Mouse (Mus musculus) midbrain, embryonic 14.5 days (tissue): ENCODE results near the gene Mpv17l2. TPM values are rescaled to one million over a fixed set of nuclear protein-coding genes. Genes with fewer than 3 reads are reported as not detected.

Experiments used
- ATAC-seq: fragments of 200-750 bp; cut with Nextera tagmentation; 2 replicates; pipeline ENCODE4 v1.8.0; 2017; ENCODE audit warnings: moderate number of reproducible peaks, moderate library complexity; ENCODE audit not compliant: low FRiP score, low TSS enrichment
- DNase-seq: peaks from one replicate; pipeline ENCODE4 v3.0.0-alpha.2; 2015
- H3K27ac ChIP-seq: fragments of 300-500 bp; sonication (generic); replicated peaks from 2 replicates; pipeline ENCODE4 v1.5.1; 2014; ENCODE audit warnings: mild to moderate bottlenecking, low read depth, low read length, moderate library complexity
- H3K27me3 ChIP-seq: fragments of 300-500 bp; sonication (generic); 2 replicates; pipeline ENCODE4 v1.6.1; 2014; ENCODE audit warnings: low read length, control low read depth, mixed read lengths; ENCODE audit not compliant: control insufficient read depth, insufficient read depth
- H3K36me3 ChIP-seq: fragments of 300-500 bp; sonication (generic); 2 replicates; pipeline ENCODE4 v1.6.1; 2014; ENCODE audit warnings: low read length, control low read depth; ENCODE audit not compliant: control insufficient read depth, insufficient read depth
- H3K4me1 ChIP-seq: fragments of 300-500 bp; sonication (generic); 2 replicates; pipeline ENCODE4 v1.6.1; 2014; ENCODE audit warnings: mild to moderate bottlenecking, antibody characterized with exemption, low read length, control low read depth; ENCODE audit not compliant: control insufficient read depth, insufficient read depth
- H3K4me2 ChIP-seq: fragments of 300-500 bp; sonication (generic); 2 replicates; pipeline ENCODE4 v1.6.1; 2014; ENCODE audit warnings: mild to moderate bottlenecking, low read length, moderate library complexity
- H3K4me3 ChIP-seq: fragments of 300-500 bp; sonication (generic); replicated peaks from 2 replicates; pipeline ENCODE4 v1.5.1; 2014; ENCODE audit warnings: low read depth, low read length
- H3K9ac ChIP-seq: fragments of 300-500 bp; sonication (generic); replicated peaks from 2 replicates; pipeline ENCODE4 v1.6.1; 2014; ENCODE audit warnings: mild to moderate bottlenecking, low read length, moderate library complexity
- H3K9me3 ChIP-seq: fragments of 300-500 bp; sonication (generic); 2 replicates; pipeline ENCODE4 v1.6.1; 2016; ENCODE audit warnings: low read length, control low read depth, mixed read lengths; ENCODE audit not compliant: control insufficient read depth
- WGBS: fragments of 180-500 bp; shearing (Covaris S2); extraction: QIAGEN DNeasy Blood & Tissue Kit; methylation state at CpG from one replicate; pipeline ENCODE4 v1.1.7; 2014; 5-methylcytosine and 5-hydroxymethylcytosine counted together
- polyA plus RNA-seq: library from polyadenylated mRNA; unstranded; fragments of >200 nt; fragmentation: Nextera tagmentation; extraction: Ambion mirVana; gene quantifications from 2 replicates; pipeline ENCODE4 v1.2.1, GENCODE M21; 2014

Mpv17l2 gene
- polyA plus RNA-seq, 1 experiment from 2014 or later = 37.1 TPM

GRCm38 (mm10) chr8:70802786-70803510 is 42.2 kb upstream of the Mpv17l2 start:
- Histone ChIP-seq H3K4me2 (no peak overlapping the region), H3K4me3 (no peak overlapping the region), H3K27ac (no peak overlapping the region), H3K9me3 (no peaks in the 10 kb centered on the region), H3K9ac (no peak overlapping the region), H3K36me3 (no peaks in the 10 kb centered on the region), H3K27me3 (peaks cover 45% of the 10 kb centered on the region), H3K4me1 (peaks cover 16% of the 10 kb centered on the region)
- 80% methylated on average over 11 of the region's 11 CpGs for WGBS
- DNase-seq (no peak), ATAC-seq (no peak)

- ATAC-seq (no peak), DNase-seq (no peak)
- WGBS = 79% methylated on average over 1 of the region's 1 CpGs
- Histone ChIP-seq H3K9ac (no peak overlapping the region), H3K27me3 (peaks cover 45% of the 10 kb centered on the region), H3K4me3 (no peak overlapping the region), H3K36me3 (no peaks in the 10 kb centered on the region), H3K9me3 (no peaks in the 10 kb centered on the region), H3K27ac (no peak overlapping the region), H3K4me1 (peaks cover 20% of the 10 kb centered on the region), H3K4me2 (no peak overlapping the region)
These were observed 41.1 kb upstream of the Mpv17l2 start for GRCm38 (mm10) chr8:70801830-70802229.

- DNase-seq (no peak), ATAC-seq (no peak)
- H3K9me3 ChIP-seq = no peaks in the 10 kb centered on the region
- H3K36me3 ChIP-seq = no peaks in the 10 kb centered on the region
- no peak overlapping the region for H3K4me2 ChIP-seq
- H3K27ac ChIP-seq = no peak overlapping the region
- peaks cover 24% of the 10 kb centered on the region for H3K4me1 ChIP-seq
- H3K9ac ChIP-seq = no peak overlapping the region
- 35% methylated on average over 15 of the region's 15 CpGs for WGBS
- H3K27me3 ChIP-seq = peaks cover 45% of the 10 kb centered on the region
- H3K4me3 ChIP-seq = no peak overlapping the region
These were observed 40.4 kb upstream of the Mpv17l2 start for GRCm38 (mm10) chr8:70801156-70801555.

GRCm38 (mm10) chr8:70800648-70801047 is 39.9 kb upstream of the Mpv17l2 start:
- DNase-seq (no peak), ATAC-seq (no peak)
- peaks cover 24% of the 10 kb centered on the region for H3K4me1 ChIP-seq
- no peak overlapping the region for H3K4me2 ChIP-seq
- H3K9me3 ChIP-seq = no peaks in the 10 kb centered on the region
- no peak overlapping the region for H3K4me3 ChIP-seq
- H3K27me3 ChIP-seq = peaks cover 42% of the 10 kb centered on the region
- H3K36me3 ChIP-seq = no peaks in the 10 kb centered on the region
- no peak overlapping the region for H3K27ac ChIP-seq
- no peak overlapping the region for H3K9ac ChIP-seq
- 46% methylated on average over 10 of the region's 10 CpGs for WGBS

- H3K36me3 ChIP-seq = no peaks in the 10 kb centered on the region
- no peak overlapping the region for H3K27ac ChIP-seq
- ATAC-seq (no peak), DNase-seq (peak; percentile 45)
- no peaks in the 10 kb centered on the region for H3K9me3 ChIP-seq
- 11% methylated on average over 15 of the region's 15 CpGs for WGBS
- peak overlapping the region; percentile 49 for H3K4me3 ChIP-seq
- peaks cover 16% of the 10 kb centered on the region for H3K4me1 ChIP-seq
- H3K4me2 ChIP-seq = peak overlapping the region; percentile 89
- H3K9ac ChIP-seq = peak overlapping the region; percentile 62; the same call in 1 of the 2 replicates
- peaks cover 25% of the 10 kb centered on the region for H3K27me3 ChIP-seq
These were observed 37.5 kb upstream of the Mpv17l2 start for GRCm38 (mm10) chr8:70798281-70798680.

GRCm38 (mm10) chr8:70797081-70798070 is 36.6 kb upstream of the Mpv17l2 start:
- Histone ChIP-seq H3K27ac (0 out of 2 replicates have a peak overlapping the region, but pooled peaks have one; percentile 26), H3K9ac (peak overlapping the region; percentile 62), H3K27me3 (peaks cover 19% of the 10 kb centered on the region), H3K4me1 (peaks cover 24% of the 10 kb centered on the region), H3K4me3 (peak overlapping the region; percentile 49), H3K4me2 (peak overlapping the region; percentile 89), H3K9me3 (no peaks in the 10 kb centered on the region), H3K36me3 (no peaks in the 10 kb centered on the region)
- 1% methylated on average over 56 of the region's 57 CpGs for WGBS
- DNase-seq (peak; percentile 91), ATAC-seq (peak; percentile 84)

- peaks cover 19% of the 10 kb centered on the region for H3K27me3 ChIP-seq
- WGBS = 1% methylated on average over 54 of the region's 54 CpGs
These were observed 35.8 kb upstream of the Mpv17l2 start for GRCm38 (mm10) chr8:70796403-70797080.

GRCm38 (mm10) chr8:70795370-70795769 is 34.6 kb upstream of the Mpv17l2 start:
- no peaks in the 10 kb centered on the region for H3K9me3 ChIP-seq
- no peak for ATAC-seq
- no peak overlapping the region for H3K4me2 ChIP-seq
- H3K27me3 ChIP-seq = peaks cover 19% of the 10 kb centered on the region
- no peaks in the 10 kb centered on the region for H3K36me3 ChIP-seq
- WGBS = 90% methylated on average over 2 of the region's 2 CpGs
- H3K4me3 ChIP-seq = no peak overlapping the region
- peaks cover 35% of the 10 kb centered on the region for H3K4me1 ChIP-seq
- H3K9ac ChIP-seq = no peak overlapping the region
- no peak for DNase-seq
- H3K27ac ChIP-seq = no peak overlapping the region

More at GRCm38 (mm10) chr8:70796403-70797080, 35.8 kb upstream of the Mpv17l2 start:
- Histone ChIP-seq H3K36me3 (no peaks in the 10 kb centered on the region), H3K9me3 (no peaks in the 10 kb centered on the region), H3K4me1 (peaks cover 27% of the 10 kb centered on the region), H3K4me2 (peak overlapping the region; percentile 89), H3K9ac (peak overlapping the region; percentile 62), H3K4me3 (peak overlapping the region; percentile 49), H3K27ac (peak overlapping the region; percentile 26; the same call in 1 of the 2 replicates)
- no peak for ATAC-seq
- no peak for DNase-seq
